Mouse (Mus musculus): ENCODE measurements around the gene Zc3hav1. TPM values are rescaled to one million over a fixed set of nuclear protein-coding genes. Genes with fewer than 3 reads are reported as not detected.
"Not testable (repeated sequence)": the region's sequence is repeated elsewhere in the genome, so short reads cannot be mapped to it uniquely, and the experiment has no call there.

Zc3hav1 gene
- polyA plus RNA-seq, 1 experiment from 2014 or later = 24.6 TPM

DNA sequence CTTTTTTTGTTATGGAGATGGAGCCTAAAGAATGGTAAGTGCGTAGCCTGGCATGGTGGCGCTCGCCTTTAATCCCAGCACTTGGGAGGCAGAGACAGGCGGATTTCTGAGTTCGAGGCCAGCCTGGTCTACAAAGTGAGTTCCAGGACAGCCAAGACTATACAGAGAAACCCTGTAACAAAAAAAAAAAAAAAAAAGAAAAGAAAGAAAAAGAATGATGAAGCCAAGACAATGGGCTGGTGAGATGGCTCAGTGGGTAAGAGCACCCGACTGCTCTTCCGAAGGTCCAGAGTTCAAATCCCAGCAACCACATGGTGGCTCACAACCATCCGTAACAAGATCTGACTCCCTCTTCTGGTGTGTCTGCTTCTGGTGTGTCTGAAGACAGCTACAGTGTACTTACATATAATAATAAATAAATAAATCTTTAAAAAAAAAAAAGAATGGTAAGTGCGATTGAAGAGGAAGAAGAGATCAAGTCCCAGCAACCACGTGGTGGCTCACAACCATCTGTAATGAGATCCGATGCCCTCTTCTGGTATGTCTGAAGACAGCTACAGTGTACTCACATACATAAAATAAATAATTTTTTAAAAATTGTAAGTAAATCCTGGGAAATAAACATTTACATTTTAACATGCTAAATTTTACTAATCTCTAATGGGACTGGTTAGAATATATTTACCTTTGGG, 4.8 kb upstream of the Zc3hav1 start:
- WGBS (ENCODE audit: insufficient replicate concordance) = 79% methylated on average over 11 of the region's 11 CpGs
- H3K36me3 ChIP-seq; H3K9me3 ChIP-seq (replicated peaks); DNase-seq; H3K4me3 ChIP-seq (replicated peaks); ATAC-seq (ENCODE audit: low read depth); H3K27me3 ChIP-seq; H3K4me2 ChIP-seq: not testable (repeated sequence)
- H3K9ac ChIP-seq = 0 out of 2 replicates have a peak overlapping the region, but pooled peaks have one; percentile 33
- peak overlapping the region; percentile 77 for H3K27ac ChIP-seq
- peaks cover 65% of the 10 kb centered on the region for H3K4me1 ChIP-seq (replicated peaks)

DNA sequence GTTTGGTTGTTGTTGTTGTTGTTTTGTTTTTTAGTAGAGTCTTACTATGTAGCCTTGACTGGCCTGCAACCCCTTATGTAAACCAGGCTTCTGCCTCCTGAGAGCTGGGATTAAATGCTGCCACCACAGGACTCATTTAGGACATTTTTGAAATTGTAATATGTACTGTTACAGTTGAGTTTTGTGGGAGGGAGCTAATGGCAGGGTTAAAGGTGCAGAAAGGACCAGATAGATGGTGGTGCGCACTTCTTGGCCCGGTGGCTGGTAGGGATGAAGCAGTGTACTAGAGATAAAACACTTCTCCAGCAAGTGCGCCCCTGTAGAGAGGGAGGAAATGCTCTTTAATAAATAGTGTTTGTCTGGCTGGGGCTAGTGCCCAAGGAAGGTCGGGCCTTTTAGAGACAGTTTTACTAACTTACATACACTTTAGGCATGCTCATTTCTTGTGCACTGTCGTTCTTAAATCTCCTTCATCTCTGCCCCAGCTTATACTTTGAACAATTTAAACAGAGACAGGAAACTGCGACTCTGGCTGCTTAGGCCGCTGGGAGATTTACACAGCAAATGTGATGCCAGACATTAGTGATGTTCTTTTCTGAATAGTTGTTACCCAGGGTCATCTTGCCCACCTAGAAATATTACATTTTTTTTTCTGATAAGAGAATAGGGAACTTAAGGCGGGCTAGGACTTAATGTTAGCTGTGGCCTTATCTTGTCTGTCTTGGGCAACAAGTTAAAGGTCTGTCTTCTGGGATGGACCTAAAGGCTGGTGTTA, 4.0 kb upstream of the Zc3hav1 start:
- Histone ChIP-seq H3K9ac (0 out of 2 replicates have a peak overlapping the region, but pooled peaks have one; percentile 33), H3K4me3 (replicated peaks) (no peak overlapping the region), H3K4me2 (no peak overlapping the region), H3K9me3 (replicated peaks) (no peaks in the 10 kb centered on the region), H3K27me3 (no peaks in the 10 kb centered on the region), H3K36me3 (no peaks in the 10 kb centered on the region), H3K27ac (peak overlapping the region; percentile 77), H3K4me1 (replicated peaks) (peaks cover 65% of the 10 kb centered on the region)
- WGBS (ENCODE audit: insufficient replicate concordance) = 33% methylated on average over 8 of the region's 8 CpGs
- ATAC-seq (ENCODE audit: low read depth) (no peak), DNase-seq (no peak)

DNA sequence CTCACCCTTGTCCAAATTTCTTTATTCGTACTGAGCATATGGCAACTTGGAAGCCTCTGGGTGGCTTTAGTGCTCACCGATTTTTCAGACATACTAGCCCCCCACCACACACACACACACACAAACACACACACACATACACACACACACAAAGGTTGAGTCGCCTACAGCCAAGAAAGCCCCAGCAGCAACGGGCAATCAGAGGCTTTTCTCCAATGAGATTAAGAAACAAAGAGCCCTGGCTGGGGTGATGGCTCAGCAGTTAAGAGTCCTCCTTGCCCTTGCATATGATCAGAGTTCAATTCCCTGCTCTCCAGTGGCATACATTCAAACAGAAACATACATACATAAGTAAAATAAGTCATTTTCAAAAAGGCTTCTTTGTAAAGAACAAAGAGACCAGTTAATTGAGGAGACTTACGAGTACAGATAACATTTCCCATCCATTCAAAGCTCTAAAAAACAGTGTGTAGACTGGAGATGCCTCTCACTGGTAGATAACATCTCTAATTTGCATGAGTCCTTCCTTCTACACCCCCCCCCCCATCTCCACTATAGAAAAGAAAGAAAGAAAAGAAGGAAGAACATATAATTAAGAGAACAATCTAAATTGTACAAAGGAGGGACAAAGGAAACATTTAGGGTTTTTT, 3.3 kb upstream of the Zc3hav1 start:
- Histone ChIP-seq H3K4me1 (replicated peaks) (peaks cover 65% of the 10 kb centered on the region), H3K36me3 (no peaks in the 10 kb centered on the region), H3K4me2 (no peak overlapping the region), H3K9me3 (replicated peaks) (no peaks in the 10 kb centered on the region), H3K27ac (peak overlapping the region; percentile 77; the same call in 1 of the 2 replicates), H3K4me3 (replicated peaks) (no peak overlapping the region), H3K27me3 (no peaks in the 10 kb centered on the region), H3K9ac (no peak overlapping the region)
- ATAC-seq (ENCODE audit: low read depth) = no peak
- WGBS (ENCODE audit: insufficient replicate concordance) = 52% methylated on average over 5 of the region's 5 CpGs
- DNase-seq = no peak

DNA sequence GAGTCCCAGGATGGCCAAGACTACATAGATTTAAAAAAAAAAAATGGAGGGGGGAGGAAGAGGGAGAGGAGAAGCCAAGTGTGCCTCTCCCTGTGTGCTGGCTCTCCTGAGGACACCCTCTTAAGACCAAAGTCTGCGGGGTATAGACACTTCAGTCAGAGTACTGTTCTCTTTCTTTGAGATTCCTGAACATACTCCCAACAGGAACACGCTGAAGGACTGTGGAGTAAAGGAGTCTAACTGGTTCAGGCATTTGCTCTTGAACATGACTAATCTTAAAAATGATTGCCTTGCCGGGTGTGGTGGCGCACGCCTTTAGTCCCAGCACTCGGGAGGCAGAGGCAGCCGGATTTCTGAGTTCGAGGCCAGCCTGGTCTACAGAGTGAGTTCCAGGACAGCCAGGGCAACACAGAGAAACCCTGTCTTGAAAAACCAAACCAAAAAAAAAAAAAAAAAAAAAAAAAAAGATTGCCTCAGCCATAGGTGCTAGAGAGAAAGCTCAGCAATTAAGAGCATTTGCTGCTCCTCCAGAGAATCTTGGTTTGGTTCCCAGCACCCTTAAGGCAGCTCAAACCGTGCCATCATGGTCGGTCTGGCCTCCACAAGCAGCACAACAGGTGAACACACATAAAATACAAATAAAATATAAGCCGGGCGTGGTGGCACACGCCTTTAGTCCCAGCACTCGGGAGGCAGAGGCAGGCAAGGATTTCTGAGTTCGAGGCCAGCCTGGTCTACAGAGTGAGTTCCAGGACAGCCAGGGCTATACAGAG, 2.4 kb upstream of the Zc3hav1 start:
- peaks cover 67% of the 10 kb centered on the region for H3K4me1 ChIP-seq (replicated peaks)
- not testable (repeated sequence) for H3K9ac ChIP-seq; H3K4me2 ChIP-seq; ATAC-seq (ENCODE audit: low read depth); DNase-seq; H3K36me3 ChIP-seq; H3K9me3 ChIP-seq (replicated peaks); H3K27me3 ChIP-seq; H3K4me3 ChIP-seq (replicated peaks)
- 72% methylated on average over 15 of the region's 15 CpGs for WGBS (ENCODE audit: insufficient replicate concordance)
- H3K27ac ChIP-seq = peak overlapping the region; percentile 1; the same call in 1 of the 2 replicates

DNA sequence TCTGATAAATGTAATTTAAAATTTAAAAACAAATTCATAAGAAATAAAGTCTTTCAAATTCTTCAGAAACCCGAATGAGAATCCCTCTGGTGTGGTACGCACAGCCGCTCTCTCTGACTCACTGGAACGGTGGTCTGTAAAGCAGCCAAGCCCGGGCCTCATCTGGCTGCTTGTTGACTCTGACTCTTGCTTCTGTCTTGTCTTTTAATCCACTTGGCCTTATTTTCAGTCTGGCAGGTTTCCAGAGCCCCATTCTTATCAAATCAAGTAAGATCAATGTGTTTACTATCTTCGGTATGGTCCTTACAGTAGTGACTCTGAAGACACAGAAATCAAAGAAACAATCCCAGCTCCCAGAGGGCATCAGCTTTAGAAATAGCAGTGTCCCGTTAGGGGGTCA, 1.5 kb upstream of the Zc3hav1 start:
- Histone ChIP-seq H3K4me3 (replicated peaks) (peak overlapping the region; percentile 81; the same call in 1 of the 2 replicates), H3K36me3 (peaks cover 9% of the 10 kb centered on the region), H3K9ac (peak overlapping the region; percentile 94), H3K27ac (peak overlapping the region; percentile 98), H3K4me1 (replicated peaks) (peaks cover 66% of the 10 kb centered on the region), H3K4me2 (peak overlapping the region; percentile 88), H3K9me3 (replicated peaks) (no peaks in the 10 kb centered on the region), H3K27me3 (no peaks in the 10 kb centered on the region)
- ATAC-seq (ENCODE audit: low read depth) (no peak), DNase-seq (no peak)
- WGBS (ENCODE audit: insufficient replicate concordance) = 39% methylated on average over 7 of the region's 7 CpGs

DNA sequence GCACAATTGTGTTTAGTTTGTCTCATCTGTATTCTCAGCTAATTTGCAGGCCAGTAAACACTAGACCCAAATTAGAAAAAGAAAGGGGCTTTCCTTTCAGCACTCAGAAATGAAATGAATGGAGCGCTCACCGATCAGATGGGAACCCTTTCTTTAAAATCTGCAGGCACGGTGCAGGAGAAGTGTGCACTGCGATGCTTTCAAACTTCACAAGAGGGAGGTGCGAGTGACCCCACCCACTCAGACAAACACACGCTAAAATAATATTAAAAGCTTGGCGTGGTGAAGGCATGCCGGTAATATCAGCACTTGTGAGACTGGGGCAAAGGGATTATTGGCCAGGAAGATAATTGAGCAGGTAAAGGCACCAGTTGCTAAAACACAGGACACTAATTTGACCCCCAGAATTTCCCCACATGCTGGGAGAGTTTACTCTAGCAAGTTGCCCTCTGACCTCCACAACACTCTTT, 986 bp upstream of the Zc3hav1 start:
- Histone ChIP-seq H3K4me1 (replicated peaks) (peaks cover 66% of the 10 kb centered on the region), H3K36me3 (peaks cover 14% of the 10 kb centered on the region), H3K4me2 (peak overlapping the region; percentile 88), H3K27me3 (no peaks in the 10 kb centered on the region), H3K9me3 (replicated peaks) (no peaks in the 10 kb centered on the region), H3K9ac (peak overlapping the region; percentile 94), H3K27ac (peak overlapping the region; percentile 98), H3K4me3 (replicated peaks) (peak overlapping the region; percentile 81)
- no peak for DNase-seq
- ATAC-seq (ENCODE audit: low read depth) = no peak
- 8% methylated on average over 8 of the region's 8 CpGs for WGBS (ENCODE audit: insufficient replicate concordance)

DNA sequence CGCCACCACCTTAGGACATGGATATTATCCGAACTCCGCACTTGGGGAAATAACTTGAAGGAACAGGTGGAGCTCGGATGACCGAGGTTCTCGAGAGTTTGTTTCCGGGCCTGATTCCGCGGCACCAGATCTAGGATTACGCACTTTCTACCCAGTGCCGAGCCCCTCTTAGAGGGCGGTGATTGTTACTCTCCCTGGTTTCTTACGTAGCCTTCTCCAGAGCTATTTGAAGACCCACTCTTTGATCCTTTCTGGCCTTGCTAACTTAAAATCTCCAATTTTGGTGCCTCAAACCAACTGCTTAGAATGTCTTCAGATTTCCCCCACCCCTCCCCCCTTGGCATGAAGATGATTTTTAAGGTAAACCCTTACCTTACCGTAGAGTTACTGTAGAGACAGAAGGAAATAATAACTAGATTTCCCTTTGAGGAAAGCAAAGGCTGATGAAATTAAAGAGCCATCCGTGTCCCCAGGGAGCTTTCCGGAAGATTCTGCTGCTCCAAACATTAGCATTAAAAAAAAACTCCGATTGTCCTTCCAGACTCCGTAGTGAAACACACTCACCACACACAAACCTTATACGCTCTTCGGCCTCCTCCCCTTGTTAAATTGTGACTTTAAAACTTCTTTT, 435 bp upstream of the Zc3hav1 start:
- Histone ChIP-seq H3K9ac (peak overlapping the region; percentile 94), H3K4me1 (replicated peaks) (peaks cover 66% of the 10 kb centered on the region), H3K36me3 (peaks cover 20% of the 10 kb centered on the region), H3K4me2 (peak overlapping the region; percentile 88), H3K27me3 (no peaks in the 10 kb centered on the region), H3K4me3 (replicated peaks) (peak overlapping the region; percentile 81), H3K27ac (peak overlapping the region; percentile 98), H3K9me3 (replicated peaks) (no peaks in the 10 kb centered on the region)
- WGBS (ENCODE audit: insufficient replicate concordance) = 5% methylated on average over 20 of the region's 20 CpGs
- DNase-seq (no peak), ATAC-seq (ENCODE audit: low read depth) (peak; percentile 55)

DNA sequence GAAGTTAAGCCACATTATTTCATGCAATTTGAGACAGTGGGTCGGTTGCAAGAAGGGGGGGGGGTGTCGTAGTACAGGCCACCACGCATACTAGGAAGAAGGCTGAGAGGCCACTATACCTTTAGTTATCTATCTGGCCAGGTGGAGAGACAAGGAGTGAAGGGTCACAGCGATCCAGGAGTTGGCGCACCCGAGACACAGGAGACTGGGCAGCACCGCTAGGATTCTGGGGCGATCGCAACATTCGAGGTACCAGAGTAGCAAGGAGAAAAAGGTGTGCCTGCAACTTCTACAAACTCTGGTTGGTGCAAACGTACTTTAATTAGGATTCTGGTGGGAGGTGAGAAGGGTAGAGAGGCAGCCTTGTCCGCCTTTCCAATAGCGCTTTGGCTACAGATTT, 1.2 kb downstream of the Zc3hav1 start:
- peak overlapping the region; percentile 94 for H3K9ac ChIP-seq
- H3K36me3 ChIP-seq = peaks cover 33% of the 10 kb centered on the region
- H3K4me2 ChIP-seq = peak overlapping the region; percentile 88
- ATAC-seq (ENCODE audit: low read depth) (no peak), DNase-seq (no peak)
- no peaks in the 10 kb centered on the region for H3K9me3 ChIP-seq (replicated peaks)
- 5% methylated on average over 13 of the region's 13 CpGs for WGBS (ENCODE audit: insufficient replicate concordance)
- no peaks in the 10 kb centered on the region for H3K27me3 ChIP-seq
- H3K4me3 ChIP-seq (replicated peaks) = peak overlapping the region; percentile 81
- peaks cover 72% of the 10 kb centered on the region for H3K4me1 ChIP-seq (replicated peaks)
- peak overlapping the region; percentile 98 for H3K27ac ChIP-seq

DNA sequence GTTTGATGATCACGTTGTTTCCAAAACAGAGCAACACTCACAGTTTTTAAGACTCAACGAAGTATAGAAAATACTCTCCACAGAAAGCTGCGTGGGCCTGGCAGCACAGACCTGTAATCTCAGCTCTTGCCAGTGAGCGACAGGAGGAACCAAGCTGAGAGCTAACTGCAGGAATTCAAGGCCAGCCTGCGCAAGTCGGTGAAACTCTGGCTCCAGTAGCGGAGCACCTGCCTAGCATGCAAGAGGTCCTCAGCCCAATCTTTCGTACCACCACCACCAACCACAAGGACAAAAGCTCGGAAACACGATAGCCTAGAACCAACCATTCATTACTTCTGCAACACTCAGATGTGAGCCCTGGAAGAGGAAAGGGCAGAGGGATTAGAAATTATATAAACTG, 2.0 kb downstream of the Zc3hav1 start:
- peak overlapping the region; percentile 88 for H3K4me2 ChIP-seq
- 3% methylated on average over 10 of the region's 10 CpGs for WGBS (ENCODE audit: insufficient replicate concordance)
- peak overlapping the region; percentile 81 for H3K4me3 ChIP-seq (replicated peaks)
- H3K4me1 ChIP-seq (replicated peaks) = peaks cover 72% of the 10 kb centered on the region
- H3K27ac ChIP-seq = peak overlapping the region; percentile 98
- no peak for DNase-seq
- ATAC-seq (ENCODE audit: low read depth) = no peak
- H3K27me3 ChIP-seq = no peaks in the 10 kb centered on the region
- no peaks in the 10 kb centered on the region for H3K9me3 ChIP-seq (replicated peaks)
- peaks cover 35% of the 10 kb centered on the region for H3K36me3 ChIP-seq
- H3K9ac ChIP-seq = peak overlapping the region; percentile 94

DNA sequence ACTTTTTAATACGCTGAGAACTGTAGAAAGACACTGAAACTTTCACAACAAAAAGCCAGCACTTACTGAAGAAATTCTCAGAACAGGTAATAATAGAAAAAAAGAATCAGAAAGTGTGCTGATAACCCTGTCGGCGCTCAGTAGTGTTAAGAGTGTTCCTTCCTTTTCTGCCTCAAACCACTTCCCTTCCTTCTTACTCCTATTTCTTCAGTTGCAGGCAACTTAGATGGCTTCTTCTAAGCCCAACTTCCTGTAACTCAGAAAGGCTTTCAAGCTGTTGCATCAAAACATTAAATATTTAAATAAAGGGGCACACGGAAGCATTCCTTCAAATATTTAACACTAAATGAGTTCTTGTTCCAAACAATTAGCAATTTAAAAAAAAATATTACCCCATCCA, 2.5 kb downstream of the Zc3hav1 start:
- no peak for DNase-seq
- H3K4me2 ChIP-seq = peak overlapping the region; percentile 88
- H3K4me3 ChIP-seq (replicated peaks) = peak overlapping the region; percentile 81
- peaks cover 72% of the 10 kb centered on the region for H3K4me1 ChIP-seq (replicated peaks)
- no peaks in the 10 kb centered on the region for H3K9me3 ChIP-seq (replicated peaks)
- H3K27ac ChIP-seq = peak overlapping the region; percentile 98
- H3K27me3 ChIP-seq = no peaks in the 10 kb centered on the region
- ATAC-seq (ENCODE audit: low read depth) = no peak
- H3K36me3 ChIP-seq = peaks cover 37% of the 10 kb centered on the region
- peak overlapping the region; percentile 94 for H3K9ac ChIP-seq
- 20% methylated on average over 4 of the region's 4 CpGs for WGBS (ENCODE audit: insufficient replicate concordance)
